Mouse (Mus musculus): ENCODE measurements at regions not wholly inside any gene's neighbourhood (a gene's known extent, or its start where the extent isn't known, plus 50 kb on each side); places are given as distances from the start of the nearest gene placed in this dataset.

DNA sequence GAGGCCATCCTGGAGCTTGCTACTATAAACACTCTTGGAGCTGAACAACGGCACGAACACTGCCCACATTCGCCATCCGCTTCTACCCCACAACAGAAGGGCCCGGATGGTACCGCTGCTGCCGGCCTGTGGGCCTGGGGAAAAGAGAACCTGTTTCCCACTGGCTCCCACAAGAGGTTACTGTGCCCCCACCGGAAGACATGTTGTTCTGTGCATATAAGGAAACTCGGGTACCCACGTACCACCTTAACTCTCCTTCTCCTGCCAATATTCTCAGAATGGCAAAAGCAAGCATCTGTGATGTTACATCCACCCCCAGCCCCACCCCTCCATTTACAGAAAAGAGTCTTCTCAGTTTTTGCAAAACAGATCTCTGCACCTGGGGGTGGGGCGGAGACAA lies 206.7 kb upstream of the Nectin1 start:
- TF ChIP-seq POLR2A (IDR thresholded peaks at IDR 0.05; ENCODE audit: borderline replicate concordance, insufficient read depth, low read length), result no peak
- TF ChIP-seq CTCF (IDR thresholded peaks at IDR 0.05; ENCODE audit: borderline replicate concordance, insufficient read depth, low read depth, low read length), result no peak

Measured in cerebellum, adult 2 months (tissue).